Mouse (Mus musculus) A20 (cell line): ENCODE results near the gene Slc35c2.
A peak's percentile ranks its signal among the peaks of the same experiment; 100 is the strongest.

ENCODE experiments used
- DNase-seq: peaks from one replicate; pipeline ENCODE4 v3.0.0-alpha.2; 2011; ENCODE audit warnings: low read depth, low spot score

Slc35c2 gene

DNA sequence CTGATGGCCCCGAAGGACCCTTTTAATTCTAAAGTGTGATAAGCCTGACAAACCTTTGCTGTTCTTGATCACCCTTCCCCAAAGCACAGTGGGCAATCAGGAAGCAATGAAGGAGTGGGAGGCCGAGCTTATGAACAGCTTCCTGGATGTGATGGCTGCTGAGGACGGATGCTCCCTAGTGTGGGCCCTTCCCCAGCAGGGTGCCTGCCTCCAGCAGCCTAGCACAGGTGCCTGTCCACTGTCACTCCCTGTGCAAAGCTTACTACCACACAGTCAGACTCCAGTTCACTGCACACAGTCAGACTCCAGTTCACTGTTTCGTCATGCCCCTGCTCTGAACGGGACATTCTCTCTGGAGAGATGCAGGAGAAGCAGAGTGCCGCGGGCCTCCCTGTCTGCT lies 24.7 kb upstream of the Slc35c2 start:
- no peak for DNase-seq

DNA sequence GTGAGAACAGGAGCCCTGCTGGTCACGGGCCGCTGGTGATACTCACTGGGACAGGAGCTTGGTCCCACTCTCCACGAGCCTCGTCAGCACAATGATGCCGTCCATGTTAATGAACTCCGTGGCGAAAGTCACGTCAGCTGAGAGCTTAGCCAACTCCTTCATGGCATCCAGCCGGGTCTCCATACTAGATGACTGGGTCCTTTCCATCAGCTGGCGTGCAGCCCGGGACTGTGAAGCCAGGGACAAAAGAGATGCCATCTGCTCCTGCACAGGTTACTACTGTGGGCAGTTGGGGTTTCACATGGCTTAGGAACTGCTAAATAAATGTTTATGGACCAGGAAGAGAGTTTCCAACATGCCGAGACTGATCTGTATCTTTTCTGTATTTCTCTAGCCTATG lies 23.9 kb upstream of the Slc35c2 start:
- DNase-seq: no peak

DNA sequence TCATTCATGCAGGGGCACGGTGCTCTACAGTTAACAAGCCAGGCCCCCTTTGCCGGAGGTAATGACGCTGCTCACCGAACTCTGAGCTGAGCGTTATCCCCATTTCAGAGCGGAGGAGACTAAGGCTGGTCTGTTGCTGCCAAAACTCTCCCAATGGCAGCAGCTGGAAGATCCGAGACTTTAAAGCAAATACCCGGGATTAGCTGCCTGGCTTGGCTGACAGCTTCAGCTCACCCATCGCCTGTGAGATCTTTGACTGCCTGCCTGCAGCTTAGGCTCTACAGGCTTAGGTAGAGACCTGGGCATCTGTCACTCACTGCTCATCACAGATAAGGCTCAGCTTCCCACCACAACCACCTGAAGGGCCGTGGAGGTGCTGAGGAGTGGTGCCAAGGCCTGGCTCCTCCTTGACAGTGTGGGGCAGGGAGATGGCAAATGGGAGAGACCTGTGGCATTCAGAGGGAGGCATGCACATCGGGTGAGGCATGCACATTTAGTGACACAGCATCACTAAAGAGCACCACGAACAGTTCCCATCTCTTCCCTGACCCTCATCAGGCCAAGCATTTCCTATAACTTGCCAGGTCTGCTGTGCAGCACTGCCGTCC lies 23.3 kb upstream of the Slc35c2 start:
- DNase-seq: no peak

DNA sequence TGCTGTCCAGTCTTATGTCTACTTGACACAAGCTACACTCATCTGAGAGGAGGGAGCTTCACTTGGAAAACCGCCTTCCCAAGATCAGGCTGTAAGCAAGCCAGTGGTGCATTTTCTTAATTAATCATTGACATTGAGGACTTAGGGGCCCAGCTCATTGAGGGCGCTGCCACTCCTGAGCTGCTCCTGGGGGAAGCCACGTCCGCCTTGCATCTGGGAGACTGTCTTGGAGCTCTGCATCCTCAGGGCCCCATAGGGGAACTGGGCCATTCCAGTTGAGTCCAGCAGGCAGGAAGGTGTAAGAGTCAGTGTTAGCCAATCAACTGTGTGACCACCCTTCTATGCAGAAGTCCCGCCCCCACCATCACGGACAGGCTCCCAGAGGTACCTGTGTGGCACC lies 20.1 kb upstream of the Slc35c2 start:
- DNase-seq: no peak

DNA sequence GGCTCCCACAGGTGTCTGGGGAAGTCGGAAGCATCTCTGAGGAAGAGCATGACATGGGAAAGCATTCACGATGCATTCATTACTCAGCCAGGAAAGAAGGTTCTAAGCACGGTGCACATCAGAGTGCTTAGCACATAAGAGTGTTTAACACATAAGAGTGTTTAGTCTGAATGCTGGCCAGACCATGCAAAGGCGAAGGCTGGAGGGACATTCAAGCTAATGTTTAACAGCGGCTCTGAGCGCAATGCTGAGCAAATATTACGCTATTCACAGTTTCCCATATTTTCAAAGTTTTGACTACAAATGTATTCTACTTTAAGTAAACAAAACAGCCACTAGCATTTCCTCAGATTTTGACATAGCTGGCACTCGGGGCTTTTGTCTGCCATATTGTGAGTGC lies 17.8 kb upstream of the Slc35c2 start:
- no peak for DNase-seq

DNA sequence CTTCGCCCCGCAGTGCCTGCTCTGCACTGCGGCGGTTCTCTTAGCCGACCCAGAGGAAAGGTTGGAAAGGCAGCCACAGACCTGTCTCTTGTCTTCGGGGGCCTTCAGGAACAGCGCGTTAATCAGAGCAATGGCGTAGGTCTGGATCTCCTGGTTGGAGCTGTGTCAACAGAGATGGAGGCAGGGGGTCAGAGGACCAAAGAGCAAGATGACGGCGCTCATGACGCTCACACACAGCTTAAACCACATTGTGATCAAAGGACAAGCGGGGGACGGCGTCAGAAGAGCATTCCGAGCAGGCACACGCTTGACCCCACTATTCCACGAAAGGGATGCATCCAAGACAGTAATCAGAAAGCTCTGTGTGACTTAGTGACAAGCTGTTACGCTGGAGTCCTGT lies 17.1 kb upstream of the Slc35c2 start:
- DNase-seq: no peak

DNA sequence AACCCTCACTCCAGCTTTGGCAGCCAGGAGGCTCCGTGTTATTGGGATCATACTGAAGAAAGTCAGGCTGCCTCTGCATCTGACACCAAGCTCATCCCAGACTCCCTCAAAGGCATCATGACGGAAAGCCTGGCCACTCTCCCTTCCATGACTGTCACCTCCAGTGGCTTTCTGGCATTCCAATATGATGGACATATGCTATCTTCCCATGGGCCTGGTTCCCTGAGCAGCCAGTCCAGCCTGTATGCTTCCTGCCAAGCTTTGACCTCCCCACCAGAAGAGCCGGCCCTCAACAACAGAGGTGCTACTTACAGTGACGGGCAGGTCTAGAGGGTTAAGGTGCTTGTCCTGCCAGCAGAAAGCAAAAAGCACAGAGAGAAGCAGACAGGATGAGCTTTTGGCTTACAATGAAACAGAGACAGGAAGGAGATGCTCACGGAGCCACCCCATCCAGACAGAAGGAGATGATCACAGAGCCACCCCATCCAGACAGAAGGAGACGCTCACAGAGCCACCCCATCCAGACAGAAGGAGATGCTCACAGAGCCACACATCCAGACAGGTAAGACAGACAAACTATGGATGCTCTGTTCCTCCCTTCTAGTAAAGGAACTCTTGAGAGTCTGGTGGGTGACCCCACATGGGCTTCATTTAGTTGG lies 15.8 kb upstream of the Slc35c2 start:
- DNase-seq: no peak

DNA sequence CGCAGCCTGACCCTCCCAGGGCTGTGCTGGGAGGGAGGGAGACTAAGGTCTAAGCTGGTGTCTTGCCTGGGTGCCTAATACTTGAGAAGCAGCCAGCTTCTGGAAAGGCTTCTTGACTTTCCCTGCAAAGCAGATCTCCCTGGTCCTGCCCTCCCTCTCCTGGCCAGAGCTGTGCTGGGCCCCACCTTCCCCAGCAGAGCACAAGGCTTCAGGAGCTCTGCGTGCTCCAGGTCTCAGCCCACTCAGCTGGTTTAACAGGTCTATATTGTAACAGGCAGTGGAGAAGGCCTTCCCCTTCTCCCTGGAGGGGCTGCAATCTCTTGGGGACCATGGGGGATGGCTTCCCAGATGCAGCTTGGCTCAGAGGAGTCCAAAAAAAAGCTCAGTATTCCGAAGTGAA lies 13.7 kb upstream of the Slc35c2 start:
- DNase-seq: no peak

DNA sequence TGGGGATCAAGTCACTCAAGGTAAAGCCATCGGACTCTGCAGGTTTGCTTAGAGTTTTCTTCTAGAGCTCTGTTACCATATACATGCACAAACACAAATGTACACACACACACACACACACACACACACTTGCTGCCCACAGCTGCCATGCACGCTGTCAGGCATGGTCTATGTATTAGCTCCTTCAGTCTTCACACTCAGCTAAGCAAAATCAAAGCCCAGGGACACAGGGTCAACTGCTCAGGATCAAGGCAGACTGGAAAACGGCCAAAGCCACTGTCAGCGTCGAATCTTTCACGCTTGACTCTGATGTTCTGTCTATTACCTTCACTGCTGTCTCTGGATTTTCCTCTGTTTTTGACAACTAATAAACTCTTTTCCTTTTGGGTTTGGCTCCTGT lies 13.2 kb upstream of the Slc35c2 start:
- no peak for DNase-seq

DNA sequence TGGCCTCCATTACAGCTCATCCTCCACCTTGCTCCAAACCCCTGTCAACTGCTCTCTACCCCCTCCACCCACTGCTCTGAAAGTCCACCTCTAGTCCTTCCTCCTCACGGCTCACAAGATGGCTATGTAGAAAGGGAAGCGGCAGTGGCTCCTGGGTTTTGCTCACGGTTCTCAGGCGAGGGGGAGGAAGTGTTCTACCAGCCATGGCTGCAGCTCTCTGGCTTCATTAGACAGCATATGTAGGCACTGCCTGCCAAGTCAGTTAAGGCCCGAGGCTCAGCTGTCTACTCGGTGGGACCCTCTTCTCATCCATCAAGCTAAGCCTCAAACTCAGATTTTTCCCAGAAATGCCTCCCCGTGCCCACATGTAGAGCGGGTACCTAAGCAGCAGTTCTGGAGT lies 12.8 kb upstream of the Slc35c2 start:
- no peak for DNase-seq

DNA sequence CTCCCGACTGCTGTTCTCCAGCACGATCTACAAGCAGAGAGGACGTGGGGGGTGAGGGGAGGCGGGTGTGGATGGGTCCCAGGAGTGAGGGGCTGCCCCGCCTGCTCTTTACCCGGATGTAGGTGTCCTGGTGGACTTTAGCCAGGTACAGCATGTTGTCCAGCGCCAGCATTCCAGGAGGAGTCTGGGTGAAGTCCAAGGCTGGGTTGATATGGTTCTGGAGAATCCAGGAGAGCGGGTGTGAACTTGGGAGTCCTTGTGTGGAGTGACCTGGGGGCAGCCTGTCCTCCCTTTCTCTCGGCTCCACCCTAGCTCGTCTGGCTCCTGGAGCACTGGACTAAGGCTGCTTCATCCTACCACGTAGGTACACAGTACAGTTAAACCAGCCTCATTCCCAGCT lies 9.8 kb upstream of the Slc35c2 start:
- no peak for DNase-seq

DNA sequence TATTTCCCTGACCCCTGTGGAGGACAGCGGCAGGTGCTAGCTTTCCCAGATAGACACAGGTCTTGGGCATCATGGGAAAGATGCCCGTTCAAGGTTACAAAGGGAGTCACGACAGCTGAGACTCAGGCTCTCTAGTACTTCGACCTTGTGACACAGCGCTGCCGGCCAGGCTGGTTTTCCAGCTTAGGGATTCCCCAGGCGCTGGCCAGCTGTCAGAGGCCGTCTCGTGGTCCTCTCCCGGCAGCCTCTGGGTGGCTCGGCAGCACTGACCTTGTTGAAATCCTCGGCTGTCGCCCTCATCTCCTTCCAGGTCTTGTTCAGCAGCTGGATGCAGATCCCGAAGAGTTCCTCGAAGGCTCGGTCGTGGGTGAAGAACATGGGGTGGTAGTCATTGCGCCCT lies 8.9 kb upstream of the Slc35c2 start:
- no peak for DNase-seq

DNA sequence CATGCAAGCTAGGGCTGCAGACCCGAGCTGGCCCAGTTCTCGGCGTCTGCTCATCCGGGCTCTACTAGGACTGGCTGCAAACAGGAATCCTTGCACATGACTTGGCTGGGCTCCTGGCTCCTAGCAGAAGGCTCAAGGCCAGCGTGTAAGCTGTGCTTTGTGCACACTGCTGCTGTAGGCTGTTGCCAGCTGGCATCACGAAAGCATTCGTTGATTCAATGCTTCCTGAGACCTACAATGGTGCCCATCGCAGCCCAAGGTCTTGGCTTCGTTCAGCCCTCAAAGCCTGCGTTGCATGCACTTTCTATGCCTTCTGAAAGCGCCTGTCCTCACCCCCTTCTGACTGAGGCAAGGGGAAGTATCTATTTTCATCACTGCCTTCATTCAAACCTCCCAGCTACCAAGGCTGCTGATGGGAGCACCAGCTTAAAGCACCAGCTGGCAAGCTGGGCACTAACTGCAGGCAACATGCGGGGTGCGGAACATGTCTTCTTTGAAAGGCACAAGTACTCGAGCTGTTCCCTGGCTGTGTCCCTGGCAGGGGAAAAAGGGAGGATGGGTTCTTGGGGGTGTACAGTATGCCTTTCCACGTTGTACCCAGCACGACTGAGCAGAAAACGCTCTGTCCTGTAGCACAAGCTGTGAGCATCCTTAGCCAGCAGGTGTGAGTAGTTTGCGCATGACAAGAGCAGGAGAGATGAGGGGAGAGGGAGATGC lies 804 bp upstream of the Slc35c2 start:
- DNase-seq: peak; percentile 44

DNA sequence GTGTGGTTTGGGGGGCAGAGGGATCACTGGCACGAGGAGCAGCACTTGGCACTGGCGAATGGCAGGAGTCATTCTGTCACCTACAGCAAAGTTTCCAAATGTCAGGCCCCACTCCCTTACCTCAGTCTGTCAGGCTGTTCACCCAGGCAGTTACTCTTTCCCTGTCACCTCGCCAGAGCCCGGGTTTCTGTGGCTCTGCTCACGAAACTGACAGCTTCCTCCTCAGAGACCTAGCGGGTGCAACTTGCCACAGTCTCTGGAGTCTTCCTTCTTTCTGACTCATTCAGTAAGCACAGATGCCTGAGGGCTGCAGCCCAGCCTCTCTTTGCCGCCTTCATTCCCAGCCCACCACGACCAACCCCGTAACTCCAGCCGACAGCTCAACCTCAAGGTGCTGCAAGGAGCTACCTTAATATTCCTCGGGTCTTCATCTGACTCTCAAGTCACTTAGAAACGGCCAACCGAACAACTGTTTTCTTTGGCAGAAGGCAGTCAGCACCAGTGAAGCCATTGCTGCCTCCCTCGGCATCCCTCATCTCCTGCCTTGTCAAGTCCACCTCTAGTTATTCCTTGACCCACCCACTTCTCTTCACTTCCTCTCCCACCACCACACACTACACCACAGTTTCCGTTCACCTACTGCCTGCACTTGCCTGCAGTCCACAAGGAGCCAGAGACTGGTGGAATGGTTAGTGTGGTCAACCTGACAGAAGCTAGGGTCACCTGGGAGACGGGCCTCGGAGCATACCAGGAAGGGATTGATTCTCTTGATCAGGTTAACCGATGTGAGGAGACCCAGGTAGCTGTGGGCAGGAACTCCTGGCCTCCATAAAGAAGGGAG lies 1.1 kb downstream of the Slc35c2 start:
- DNase-seq: peak; percentile 79

DNA sequence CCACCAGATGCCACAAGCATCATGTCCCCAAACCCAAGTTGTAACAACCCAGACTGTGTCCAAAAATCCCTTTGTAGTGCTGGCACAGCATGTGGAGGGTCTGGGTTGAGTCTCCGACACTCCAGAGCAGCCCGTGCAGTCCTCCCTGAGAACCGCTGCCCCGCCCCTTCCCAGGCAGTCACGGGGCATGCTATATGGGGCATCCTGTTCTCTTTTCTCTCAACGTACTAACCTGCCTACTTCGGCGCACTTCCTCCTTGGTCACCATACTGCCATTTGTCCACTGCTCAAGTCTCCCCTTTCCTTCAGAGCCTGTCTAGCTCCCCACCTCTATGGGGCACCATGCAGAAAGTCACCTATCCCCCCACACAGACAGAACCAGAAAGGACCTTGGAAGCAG lies 2.0 kb downstream of the Slc35c2 start:
- peak; percentile 51 for DNase-seq

DNA sequence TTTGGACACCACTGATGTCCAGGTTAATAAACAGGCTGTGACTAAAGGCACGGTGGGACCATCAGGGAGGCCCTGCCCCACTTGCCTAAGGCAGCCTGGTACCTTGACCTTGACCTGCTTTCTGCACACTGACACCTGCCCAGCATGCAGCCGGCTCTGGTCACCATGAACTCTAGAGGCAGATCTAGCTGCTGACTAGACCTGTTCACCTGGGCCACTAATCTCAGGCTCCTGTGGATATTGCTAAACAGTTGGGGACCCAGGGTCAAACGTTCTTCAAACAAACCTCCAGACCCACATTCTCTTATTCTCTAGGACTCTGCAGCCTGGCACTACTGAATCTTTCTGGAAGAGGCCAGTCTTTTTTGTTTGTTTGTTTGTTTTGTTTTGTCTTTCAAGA lies 2.6 kb downstream of the Slc35c2 start:
- no peak for DNase-seq

DNA sequence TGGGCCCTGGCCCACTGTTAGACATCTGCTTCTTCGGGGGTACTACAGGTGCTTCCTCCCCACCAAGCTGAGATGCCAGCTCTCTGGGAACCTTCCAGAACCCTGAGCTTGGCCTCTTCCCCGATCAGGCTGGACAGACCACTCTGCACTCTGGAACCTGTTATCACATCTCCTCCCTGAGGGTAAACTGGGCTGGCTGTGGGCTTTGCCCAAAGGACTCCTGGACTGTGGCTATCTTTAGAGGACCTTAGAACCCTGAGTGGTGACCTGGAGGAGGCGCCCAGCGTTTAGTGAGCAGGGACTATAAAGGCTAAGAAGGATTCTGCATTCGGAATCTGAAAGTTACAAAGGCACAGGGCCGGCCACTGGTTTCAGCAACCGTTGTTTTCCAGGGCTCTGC lies 3.3 kb downstream of the Slc35c2 start:
- DNase-seq: no peak

DNA sequence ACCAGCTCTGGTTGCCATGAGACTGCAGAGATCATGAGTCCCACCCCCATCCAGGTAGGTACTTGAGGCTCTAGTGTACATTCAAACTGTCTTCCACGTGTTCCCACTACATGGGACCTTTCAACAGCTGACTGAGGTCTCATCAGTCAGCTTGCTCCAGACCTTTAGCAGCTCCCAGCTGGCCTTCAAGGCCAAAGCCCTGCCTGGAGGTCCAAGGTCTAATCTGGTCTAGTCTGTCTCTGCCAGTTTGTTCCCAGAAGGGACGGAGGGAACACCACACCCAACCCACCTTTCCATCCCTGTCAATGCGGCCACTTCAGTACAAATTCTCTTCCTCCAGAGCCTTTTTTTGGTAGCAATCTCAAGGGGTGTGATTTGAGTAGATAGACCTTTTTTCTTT lies 4.0 kb downstream of the Slc35c2 start:
- no peak for DNase-seq

DNA sequence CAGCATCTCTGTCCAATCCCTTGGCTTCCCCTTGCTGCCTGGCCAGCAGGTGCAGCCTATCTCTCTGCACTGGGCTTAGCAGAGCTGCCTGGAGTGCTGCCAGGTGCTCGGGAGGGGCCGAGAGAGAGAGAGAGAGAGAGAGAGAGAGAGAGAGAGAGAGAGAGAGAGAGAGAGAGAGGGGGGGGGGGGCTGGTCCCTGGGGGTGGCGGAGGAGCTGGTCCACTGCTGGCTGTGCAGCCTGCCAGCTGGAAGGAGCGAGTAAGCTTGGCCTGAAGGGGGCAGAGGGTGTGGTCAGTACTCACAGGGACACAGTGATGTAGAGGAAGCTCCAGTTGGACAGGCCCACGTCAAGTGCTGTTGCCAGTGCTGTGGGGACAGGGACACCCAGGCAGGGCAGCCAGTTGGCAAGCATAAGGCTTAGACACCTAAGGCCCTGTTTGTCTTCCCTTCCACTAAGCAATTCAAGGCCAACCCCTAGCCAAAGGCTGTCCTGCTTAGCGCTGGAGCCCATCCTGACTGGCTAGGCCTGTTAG lies 5.8 kb downstream of the Slc35c2 start:
- DNase-seq: no peak

DNA sequence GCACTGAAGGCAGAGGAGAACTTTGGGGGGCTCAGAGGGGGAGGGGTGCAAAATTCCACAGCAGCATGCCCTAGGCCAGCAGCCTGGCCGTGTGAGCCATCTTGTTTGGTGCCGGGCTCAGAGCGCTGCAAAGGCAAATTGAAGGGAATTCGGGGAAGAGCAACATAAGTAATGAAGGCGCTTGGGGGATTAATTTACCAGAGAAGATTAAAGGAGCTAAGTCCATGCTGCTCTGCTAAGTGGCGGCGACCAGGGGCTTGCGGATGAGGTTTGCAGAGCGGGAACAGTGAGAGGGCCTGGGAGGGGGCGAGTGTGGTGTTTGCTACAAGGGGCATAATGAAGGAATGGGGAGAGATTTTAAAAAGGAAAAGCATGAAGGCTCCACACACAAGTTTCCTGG lies 8.3 kb downstream of the Slc35c2 start:
- no peak for DNase-seq

DNA sequence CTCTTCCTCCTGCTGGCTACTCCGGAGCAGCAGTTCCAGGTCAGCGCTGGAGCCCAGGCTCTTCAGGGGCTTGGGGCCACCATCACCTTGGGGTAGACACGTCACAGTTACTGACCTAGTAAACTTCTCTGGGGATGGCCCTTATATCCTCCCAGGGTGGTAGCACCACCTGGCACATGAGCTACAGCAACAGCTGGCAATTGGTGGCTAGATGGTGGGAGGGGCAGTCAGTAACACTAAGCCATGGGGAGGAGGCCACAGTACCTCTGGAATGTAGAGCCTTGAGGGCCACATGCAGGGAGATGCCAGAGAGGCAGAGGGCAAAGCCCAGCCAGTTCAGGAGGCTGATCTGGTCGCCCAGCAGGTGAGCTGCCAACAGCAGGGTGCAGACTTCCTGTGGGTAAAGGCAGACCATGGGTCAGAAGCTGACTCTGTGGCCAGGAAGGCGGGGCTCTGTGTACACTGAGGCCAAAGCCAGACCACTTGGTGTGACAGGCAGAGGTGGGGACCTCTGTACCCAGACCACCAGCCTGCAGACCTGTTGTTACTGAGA lies 10.4 kb downstream of the Slc35c2 start:
- DNase-seq: no peak

DNA sequence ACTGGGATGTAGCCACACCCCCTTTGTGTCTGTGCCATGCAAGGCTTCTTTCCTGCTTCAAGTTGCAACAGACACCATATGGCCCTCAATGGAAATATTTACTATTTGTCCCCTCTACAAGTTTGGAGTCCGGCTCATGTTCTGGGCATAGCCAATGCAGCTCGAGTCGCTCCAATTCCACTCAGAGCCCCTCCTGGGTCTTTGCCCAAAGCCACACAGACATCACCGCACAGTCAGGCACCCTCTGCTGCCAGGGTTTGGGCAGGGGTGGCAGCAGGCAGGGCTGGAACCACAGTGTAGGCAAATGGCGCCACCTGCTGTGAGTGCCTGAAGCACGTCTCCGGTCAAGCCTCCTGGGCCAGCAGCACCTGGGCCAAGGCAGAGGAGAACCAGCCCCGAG lies 11.8 kb downstream of the Slc35c2 start:
- peak; percentile 83 for DNase-seq
